Mouse (Mus musculus): ENCODE results near the gene Ddx39b.
A peak's percentile ranks its signal among the peaks of the same experiment; 100 is the strongest.
"Not testable (repeated sequence)": the region's sequence is repeated elsewhere in the genome, so short reads cannot be mapped to it uniquely, and the experiment has no call there.

Gene Ddx39b

DNA sequence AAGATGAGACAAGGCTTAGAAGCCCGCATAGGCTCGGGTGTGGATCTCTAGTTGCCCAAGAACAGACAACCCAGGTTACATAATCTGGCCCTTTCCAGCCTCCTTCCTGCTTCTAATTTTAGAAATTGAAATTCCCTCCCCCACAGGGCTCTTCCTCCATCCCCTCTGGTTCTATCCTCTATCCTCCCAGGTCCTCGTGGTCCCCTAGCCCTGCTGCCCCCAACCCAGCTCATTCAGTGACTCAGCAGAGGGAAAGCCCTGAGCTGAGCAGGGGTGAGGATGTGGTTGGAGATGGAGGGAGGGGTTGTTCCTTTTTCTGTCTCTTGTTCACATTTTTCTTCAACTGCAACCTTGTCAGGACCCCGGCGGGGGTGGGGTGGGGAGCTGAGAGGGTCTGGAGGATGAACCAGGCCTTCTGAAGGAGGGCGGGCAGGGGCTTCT is 21.9 kb upstream of the Ddx39b start:
- peak; percentile 51 to 77 for DNase-seq (ENCODE audit: low spot score in 2 of 2)

DNA sequence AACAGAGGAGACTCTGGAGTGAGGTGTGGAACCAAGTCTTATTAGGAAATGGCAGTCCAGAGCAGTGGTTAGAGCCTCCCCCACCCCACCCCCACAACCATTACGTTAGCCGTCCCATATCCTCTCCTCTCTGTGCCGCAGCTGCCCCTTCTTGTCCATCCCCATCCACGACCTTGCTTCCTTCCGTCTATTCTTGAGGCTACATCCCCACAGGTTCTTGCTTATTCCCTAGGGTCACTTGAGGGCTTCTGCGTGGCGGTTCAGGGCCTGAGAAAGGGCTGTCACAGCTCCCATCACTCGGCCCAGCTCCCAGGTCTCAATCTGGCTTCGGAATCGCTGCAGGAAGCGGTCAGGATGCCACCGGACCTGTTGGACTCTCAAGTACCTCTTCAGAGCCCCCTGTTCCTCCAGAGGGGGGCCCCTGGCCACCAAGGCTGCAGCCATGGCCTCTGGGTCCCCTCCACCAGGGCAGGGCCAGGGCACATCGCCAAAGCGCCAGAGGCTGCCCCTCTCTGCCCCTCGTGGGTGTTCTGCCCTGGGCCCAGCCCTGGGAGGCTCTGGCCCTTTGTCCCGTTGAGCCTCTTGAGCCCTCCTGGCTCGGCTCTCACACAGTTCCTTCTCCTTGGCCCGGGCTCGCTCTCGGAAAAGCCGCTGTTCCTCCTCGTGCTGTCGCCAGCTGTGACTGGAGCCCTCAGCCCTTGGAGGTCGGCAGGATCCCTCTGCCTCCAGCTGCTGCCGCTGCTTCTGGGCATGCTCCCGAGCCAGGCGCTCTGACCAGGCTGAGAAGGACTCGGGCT is 21.2 kb upstream of the Ddx39b start, which contains the start of gene Gm16181:
Gene Gm16181, plus strand, starts transcription at position 679 of the 797 bp plus-strand sequence.
- DNase-seq (ENCODE audit: low spot score in 2 of 2): peak; percentile 70 to 80

DNA sequence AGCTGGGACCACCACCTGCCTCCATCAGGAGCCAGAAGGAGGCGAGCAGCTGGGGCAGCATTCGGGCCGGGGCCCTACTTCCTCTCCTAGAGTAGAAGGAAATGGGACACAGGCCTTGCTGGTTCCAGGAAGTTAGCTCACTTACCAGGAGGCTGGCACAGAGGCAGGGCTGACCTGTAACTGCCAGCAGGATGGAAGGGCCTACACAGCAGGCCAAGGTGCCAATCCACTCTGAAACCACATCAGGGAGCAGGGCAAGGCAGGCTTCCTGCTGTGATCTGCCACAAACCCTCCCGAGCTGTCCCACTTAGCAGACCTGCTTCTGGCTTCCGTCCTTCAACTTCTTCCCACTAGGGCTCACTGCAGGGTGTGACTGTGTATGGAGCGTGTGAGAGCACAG is 19.2 kb upstream of the Ddx39b start:
- DNase-seq (ENCODE audit: low spot score in 2 of 2): peak in 1 of 2 experiments; percentile 50

DNA sequence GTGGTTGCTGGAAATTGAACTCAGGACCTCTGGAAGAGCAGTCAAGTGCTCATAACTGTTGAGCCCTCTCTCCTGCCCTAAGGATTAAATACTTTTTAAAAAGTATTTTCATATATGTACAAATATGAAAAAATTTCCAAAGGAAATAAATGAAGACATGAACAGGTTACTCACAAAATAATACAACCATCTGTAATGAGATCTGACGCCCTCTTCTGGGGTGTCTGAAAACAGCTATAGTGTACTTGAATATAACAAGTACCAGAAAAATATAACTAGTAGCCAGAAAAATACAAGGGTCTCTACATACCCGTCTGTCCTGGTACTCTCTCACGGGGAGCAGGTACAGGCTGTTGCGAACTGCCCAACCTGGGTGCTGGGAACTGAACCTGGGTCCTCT is 16.9 kb upstream of the Ddx39b start:
- DNase-seq (ENCODE audit: low spot score in 2 of 2): no peak

DNA sequence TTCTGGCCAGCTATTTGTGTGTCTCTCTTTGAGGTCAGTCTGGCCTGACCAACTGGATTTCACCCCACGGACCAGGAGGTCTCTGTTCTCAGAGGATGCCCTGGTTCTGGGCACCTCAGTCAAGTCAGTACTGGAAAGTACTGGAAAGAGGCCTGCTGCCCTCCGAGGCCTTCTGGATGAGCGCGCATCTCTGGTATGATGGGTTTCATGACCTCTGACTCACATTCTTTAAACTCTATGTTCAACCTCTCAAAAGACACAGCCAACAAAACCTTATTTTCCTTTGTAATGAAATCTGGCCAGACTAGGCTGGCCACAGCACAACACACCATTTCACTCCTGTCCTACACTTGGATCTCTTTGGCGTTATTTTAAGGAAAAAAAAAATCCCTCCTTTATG is 16.1 kb upstream of the Ddx39b start:
- no peak for DNase-seq (ENCODE audit: low spot score in 2 of 2)

DNA sequence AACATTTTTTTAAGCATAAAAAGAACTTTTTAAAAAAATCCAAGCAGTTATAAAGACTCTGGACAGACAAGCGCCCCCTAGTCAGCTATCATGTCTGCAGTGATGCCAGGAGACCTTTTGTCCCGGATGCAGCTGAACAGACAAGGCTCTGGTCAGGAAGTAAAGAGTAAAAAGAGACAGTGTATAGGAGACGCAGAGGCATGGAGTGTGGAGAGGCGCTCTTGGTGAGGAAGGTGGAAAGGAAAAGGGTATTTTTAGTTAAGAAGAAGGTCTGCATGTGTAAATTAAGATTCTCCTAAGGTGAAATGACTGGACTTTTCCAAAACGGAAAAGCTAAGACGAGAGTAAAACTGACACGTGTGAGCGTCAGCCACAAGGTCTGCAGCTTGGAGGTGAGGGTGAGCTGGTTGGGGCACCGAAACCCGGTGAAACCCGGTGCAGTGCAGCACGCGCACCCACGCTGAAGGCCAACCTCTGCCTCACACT is 14.9 kb upstream of the Ddx39b start:
- DNase-seq (ENCODE audit: low spot score in 2 of 2): no peak

DNA sequence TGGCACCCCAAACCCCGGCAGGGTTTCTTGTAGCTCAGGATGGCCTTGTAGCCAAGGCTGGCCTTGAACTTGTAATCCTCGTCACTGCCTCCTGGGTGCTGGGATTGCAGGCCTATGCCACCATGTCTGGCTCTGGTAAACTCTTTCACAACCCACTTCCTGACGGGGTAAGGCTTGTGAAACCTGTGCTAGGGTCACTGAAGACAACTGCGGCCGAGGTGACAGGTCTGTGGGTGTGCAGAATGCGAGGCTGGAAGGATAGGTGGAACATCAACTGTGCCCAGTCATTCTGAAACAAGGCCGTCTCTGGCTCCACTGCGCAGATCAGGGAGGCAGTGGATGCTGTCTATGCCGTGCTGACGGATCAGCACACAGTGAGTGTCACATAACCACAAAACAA is 10.5 kb upstream of the Ddx39b start:
- no peak for DNase-seq (ENCODE audit: low spot score in 2 of 2)

DNA sequence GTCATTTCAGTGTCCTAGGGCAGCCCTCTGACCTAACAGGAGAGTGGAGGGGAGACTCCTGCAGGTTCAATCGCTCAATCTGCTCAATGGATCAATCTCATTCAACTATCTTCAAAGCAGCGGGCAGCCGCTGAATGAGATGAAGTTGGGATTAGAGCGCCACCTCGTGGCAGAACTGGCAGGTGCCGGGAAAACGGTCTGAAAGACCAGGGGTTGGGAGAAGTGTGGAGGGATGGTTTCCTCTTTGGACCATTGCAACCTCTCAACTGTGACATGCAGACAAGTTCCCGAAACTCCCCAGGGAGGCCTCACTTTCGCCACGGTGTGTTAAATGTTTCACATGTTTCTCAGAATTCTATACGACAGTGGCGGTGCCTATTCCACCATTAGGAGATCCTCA is 9.5 kb upstream of the Ddx39b start:
- DNase-seq (ENCODE audit: low spot score in 2 of 2): peak; percentile 68 to 81

DNA sequence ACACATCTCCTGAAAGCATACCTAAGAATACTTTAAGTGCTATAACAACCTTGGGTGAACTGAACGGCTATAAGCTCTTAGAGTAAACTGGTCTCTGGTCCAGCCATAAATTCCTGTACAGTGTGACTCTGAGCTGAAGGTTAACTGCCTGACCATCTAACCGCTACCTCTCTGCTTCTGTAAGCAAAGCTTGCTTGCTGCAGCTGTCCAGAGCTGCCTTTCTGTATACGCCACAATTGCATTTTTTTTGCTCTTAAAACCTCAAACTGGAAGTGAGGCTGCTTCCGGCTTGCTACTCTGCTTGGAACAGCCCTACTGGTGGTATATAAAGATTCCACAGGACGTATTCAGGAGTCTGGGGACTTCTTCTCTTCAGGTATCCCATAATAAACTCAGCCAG is 8.9 kb upstream of the Ddx39b start:
- no peak for DNase-seq (ENCODE audit: low spot score in 2 of 2)

DNA sequence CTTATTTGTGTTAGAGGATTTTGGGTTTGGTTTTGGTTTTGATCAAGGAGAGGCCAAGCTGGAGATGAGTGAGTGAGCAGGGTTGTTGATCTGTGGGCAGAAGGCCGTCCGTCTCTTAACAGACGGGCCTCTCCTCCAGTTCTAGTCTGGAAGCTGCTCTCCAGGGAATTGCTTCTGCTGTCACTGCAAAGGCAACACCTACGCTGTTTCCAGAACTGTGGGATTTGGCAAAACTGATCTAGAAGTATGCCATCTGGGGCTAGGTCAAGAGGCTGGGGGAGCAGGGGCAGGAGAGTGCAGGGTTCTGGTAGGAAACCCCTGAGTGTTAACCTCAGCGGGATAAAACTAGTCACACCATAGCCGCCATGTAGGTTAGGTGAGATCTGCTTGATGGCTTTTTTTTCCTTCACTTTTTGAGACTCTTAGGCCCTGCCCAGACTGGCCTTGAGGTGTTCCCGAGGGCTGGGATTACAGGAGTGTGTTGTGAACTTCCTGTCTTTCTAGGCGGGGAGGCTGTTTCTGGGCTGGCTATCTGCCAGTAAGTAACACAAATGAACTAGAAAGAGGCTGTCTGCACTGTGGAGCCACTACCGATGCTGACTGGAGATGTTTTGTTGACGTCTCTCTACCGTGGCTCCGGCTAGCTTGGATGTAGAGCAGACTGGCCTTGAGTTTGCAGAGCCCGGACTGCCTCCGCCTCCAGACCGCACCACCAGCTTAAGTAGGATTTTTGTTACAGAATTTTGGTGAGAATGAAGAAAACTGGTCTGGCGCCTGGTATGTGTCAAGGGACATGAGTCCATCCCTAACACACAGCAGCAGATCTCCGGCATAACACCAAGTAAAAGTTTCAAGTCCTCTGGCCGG is 8.2 kb upstream of the Ddx39b start, which contains the start of gene Atp6v1g2:
Gene Atp6v1g2, plus strand, starts transcription at position 547 of the 867 bp plus-strand sequence.
- DNase-seq (ENCODE audit: low spot score in 2 of 2): no peak

DNA sequence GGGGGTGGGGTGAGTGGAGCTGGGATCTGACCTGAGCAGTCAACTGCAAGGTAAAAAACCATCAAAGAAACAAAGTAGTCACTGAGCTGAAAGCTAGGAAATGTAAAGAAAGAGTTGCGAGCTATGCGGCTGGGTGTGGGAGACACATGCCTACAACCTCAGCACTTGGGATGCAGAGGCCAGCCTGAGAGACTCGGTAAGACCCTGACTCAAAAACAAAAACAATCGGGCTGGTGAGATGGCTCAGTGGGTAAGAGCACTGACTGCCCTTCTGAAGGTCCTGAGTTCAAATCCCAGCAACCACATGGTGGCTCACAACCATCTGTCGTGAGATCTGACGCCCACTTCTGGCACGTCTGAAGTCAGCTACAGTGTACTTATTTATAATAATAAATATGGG is 7.5 kb upstream of the Ddx39b start:
- DNase-seq (ENCODE audit: low spot score in 2 of 2): not testable (repeated sequence)

DNA sequence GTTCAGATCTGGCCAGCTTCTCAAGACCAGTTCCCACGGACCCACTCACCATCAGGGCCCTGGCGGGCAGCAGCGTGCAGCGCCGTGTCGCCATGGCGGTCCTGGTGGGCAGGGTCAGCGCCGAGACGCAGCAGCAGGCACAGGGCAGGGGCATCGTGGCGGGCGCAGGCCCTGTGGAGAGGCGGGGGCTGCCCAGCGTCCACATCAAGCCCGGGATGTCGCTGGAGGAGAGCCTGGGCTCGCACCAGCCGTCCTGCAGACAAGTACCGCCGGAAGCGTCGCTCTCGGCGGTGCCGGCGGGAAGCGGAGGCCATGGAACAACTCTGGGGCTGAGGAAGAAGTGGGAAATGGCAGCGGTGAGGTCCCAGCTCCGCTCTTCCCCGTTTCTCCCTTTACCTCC is 6.6 kb upstream of the Ddx39b start:
- DNase-seq (ENCODE audit: low spot score in 2 of 2): no peak

DNA sequence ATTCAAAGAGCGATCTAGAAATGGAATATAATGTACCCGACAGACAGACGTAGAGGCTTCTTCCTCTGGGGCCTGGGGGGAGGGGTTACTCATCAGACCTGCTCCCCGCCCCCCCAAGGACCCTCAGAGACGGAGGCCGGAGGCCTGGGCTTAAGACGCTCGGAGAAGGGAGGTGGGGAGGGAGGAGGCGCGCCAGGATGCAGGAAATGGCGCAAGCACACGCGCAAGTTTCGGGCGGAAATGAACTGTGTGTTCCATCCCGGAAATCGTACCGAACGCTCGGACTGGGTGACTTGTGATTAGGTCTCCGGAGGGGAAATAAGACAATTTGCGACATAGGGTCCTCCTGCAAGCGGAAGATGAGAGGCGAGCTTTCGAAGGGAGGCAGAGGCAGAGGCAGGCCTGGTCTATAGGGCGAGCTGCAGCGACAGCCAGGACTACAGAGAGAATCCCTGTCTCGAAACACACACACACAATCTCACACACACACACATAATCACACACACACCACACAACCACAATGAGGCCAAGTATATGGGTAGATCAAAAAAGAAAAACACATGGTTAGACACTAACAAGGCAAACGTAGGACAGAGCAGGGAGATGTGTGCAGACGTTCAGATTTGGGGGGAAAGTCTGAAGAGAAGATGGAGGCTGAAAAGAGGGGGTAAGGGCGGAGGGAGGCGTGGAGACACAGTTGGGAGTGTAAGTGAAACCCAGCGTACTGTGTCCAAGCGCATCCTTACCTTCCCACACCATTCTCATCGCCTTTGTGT is 5.7 kb upstream of the Ddx39b start, which contains the start of gene Nfkbil1:
Gene Nfkbil1, minus strand, starts transcription at position 179 of the 776 bp plus-strand sequence.
- DNase-seq (ENCODE audit: low spot score in 2 of 2): peak; percentile 93

DNA sequence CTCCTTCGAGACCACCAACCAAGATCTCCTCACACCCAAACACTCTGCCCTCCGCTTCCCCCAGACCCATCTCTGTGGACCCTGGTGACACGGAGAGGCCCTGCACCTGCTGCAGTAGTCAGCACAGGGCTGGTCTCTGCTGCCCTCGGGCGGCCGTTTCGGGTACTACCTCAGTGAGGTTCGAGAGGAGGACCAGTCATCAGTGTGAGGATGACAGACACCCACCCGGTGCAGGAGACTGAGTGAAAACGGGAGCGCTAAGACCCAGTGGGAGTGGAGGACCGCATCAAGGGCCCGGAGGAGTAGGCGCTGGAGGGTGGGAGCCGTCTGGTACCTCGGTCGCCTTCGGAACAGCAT is 5.2 kb upstream of the Ddx39b start:
- peak; percentile 90 to 95 for DNase-seq (ENCODE audit: low spot score in 2 of 2)

DNA sequence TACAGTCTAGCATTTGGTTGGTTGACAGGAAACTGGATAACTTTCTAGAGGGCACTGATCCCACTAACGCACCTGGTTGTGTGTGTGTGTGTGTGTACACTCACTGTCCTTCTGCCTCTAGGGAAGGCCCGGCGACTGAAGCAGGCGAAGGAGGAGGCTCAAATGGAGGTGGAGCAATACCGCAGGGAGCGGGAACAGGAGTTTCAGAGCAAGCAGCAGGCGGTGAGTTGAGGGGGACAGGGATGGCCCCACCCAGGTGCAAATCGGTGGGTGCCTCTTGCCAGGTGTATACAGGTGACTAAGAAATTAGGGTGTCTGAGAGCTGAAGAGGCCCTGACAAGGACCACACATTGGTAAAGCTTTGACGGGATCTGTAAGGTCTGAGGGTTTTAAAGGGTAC is 4.5 kb upstream of the Ddx39b start:
- no peak for DNase-seq (ENCODE audit: low spot score in 2 of 2)

DNA sequence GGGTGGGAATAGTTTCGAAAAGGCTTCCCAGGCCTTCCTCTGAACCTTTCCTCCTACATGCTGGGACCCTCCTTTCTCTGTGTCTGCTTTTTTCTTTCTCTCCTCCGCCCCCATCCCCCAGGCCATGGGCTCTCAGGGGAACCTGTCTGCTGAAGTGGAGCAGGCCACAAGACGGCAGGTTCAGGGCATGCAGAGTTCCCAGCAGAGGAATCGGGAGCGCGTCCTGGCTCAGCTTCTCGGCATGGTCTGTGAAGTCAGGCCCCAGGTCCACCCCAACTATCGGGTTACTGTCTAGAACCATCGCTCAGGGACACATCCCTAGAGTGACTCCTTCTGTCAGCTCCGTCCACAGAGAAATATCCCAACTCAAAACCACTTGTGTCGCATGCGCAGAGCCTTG is 4.0 kb upstream of the Ddx39b start:
- DNase-seq (ENCODE audit: low spot score in 2 of 2): no peak

DNA sequence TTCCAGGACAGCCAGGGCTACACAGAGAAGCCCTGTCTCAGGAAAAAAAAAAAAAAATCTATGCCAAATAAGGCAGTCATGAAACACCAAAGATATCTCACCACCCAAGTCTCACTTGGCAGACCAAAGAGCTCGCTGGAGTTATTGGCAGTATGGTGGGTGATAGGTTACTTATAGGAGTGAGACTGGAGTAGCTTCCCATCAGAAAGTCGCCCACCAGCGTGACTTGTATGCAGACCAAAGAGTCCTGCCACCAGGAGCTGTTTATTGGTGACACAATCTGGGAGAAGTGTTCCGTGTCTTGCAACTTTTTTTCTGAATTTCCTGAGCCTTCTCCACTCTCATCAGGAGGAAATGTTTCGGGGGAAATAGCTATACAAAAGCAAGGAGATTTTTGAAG is 1.8 kb upstream of the Ddx39b start:
- no peak for DNase-seq (ENCODE audit: low spot score in 2 of 2)

DNA sequence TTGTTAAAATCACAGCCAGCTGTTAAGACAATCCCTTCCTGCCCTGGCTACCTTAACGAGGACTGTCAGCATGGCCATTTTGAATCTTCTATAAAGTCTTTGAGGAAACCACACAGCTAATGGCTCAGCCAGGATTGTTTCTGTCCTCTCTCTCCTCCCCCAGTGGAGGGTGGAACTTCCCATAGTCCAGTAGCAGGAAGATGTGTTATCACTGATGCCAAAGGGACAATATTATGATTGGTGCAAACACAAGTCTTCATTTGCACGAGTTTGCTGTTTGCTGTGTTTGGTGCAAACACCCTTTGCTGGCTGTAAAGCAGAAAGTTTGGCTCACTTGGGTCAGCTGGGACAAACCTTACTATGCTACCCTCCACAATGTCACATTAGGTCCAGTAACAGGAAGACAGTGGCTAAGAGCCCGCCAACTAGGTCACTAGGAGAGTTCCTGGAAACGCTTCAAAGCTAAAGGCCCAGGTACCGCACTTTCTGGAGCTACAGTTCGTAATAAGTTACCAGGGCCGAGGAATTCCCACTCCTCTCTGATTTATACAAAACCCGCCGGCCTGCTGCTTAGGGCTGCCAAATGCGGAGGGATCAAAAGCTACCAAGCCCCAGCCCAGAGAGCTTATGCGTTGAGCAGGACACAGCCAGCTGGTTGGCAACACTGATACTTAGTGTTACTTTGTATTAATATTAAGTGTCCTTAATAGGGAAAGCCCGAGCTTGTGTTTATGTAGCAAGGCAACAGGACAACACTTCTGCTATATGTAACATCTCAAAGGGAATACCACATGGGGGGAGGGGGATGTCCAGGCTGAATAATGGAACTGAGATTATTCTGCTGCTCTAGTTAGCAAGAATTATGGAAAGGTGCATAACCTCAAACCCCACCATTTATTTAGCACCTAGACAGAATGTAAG is 902 bp upstream of the Ddx39b start:
- DNase-seq (ENCODE audit: low spot score in 2 of 2): no peak

DNA sequence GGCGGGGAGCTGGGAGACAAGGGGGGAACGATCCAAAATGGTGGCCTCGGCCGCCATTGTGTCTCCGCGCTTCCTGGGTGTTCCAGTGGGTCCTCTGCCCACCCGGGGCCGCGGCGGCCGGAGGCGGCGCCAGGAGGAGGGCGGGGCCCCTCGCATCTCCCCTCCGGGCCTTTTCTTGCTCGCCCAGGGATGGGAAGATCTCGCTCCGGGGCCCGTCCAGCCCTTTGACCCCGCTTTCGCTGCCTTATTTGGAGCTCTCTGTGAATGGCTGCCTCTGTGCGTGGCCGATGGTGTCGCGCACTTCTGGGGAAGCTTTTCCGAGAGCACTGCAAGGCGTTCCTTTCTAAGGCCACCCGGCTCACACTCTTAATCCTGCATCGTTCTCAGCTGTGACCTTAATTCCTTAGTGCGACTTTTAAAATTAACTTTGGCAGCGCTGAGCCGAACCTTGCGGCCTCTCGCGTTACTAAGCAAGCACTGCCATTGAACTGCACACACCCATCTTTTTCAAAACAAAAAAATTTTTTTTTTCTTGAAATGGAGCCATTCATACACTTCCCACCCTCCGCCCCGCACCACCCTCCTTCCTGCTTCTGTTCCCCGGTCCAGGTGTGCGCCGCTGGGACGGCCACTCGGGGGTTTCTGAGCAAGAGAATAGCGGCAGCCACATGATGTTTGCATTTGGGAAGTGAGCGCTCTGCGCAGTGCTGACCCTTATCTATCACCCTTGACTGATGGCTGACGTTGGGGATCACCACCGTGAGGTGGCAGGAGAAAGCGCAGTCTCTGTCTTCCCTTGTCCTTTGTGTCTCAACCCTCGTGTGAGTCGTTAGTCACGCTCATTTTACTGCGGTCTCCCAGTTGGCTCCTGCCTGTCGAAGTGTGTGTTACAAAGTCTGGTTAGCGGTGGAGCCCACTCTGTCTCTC is 732 bp downstream of the Ddx39b start:
- DNase-seq (ENCODE audit: low spot score in 2 of 2): peak in 1 of 2 experiments; percentile 56

DNA sequence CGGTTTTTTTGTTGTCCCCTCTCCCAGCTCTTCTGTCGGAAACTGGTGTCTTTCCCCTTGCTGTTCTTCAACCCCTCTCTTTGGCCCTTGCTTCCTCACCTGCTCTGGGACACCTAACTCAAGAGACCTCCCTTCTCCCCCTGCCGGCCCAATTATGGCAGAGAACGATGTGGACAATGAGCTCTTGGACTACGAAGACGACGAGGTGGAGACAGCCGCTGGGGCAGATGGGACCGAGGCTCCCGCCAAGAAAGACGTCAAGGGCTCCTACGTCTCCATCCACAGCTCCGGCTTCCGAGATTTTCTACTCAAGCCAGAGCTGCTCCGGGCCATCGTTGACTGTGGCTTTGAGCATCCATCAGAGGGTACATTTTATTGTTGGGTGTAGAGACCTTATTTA is 1.5 kb downstream of the Ddx39b start:
- no peak for DNase-seq (ENCODE audit: low spot score in 2 of 2)
